Mouse (Mus musculus) G1E (cell line): ENCODE data around the gene Trpv4. TPM values are rescaled to one million over a fixed set of nuclear protein-coding genes. Genes with fewer than 3 reads are reported as not detected.

Experiments
- ATAC-seq: 2 replicates; pipeline ENCODE4 v1.8.0; 2016; ENCODE audit warnings: mild to moderate bottlenecking; ENCODE audit not compliant: insufficient number of reproducible peaks, poor library complexity, low FRiP score, severe bottlenecking; ENCODE audit errors: extremely low read depth
- DNase-seq: peaks from one replicate; pipeline ENCODE4 v3.0.0; 2012; ENCODE audit warnings: low spot score
- H3K27me3 ChIP-seq: 2 replicates; pipeline ENCODE4 v1.6.1; 2012; ENCODE audit warnings: mild to moderate bottlenecking, low read length, inconsistent platforms; ENCODE audit not compliant: insufficient read depth
- H3K36me3 ChIP-seq: replicated peaks from 2 replicates; pipeline ENCODE3; 2012; ENCODE audit warnings: mild to moderate bottlenecking, inconsistent platforms
- H3K4me1 ChIP-seq: 2 replicates; pipeline ENCODE4 v1.6.1; 2012; ENCODE audit warnings: low read depth, low read length, inconsistent platforms, mixed read lengths; ENCODE audit not compliant: insufficient read depth
- H3K4me3 ChIP-seq: 2 replicates; pipeline ENCODE4 v1.5.1; 2012; ENCODE audit warnings: low read depth, mild to moderate bottlenecking, inconsistent platforms, low read length, moderate library complexity, mixed read lengths
- H3K9me3 ChIP-seq: replicated peaks from 2 replicates; pipeline ENCODE4 v1.6.1; 2012; ENCODE audit warnings: inconsistent platforms
- CTCF ChIP-seq: IDR thresholded peaks from 2 replicates; pipeline ENCODE4 v1.5.1; 2012; ENCODE audit warnings: low read depth, low read length, inconsistent platforms, mixed read lengths
- GATA1 ChIP-seq: IDR thresholded peaks from 2 replicates; pipeline ENCODE4 v1.6.1; 2012; ENCODE audit warnings: borderline replicate concordance, low read length, inconsistent platforms, mixed read lengths
- GATA2 ChIP-seq: IDR thresholded peaks from 2 replicates; pipeline ENCODE4 v1.6.1; 2012; ENCODE audit warnings: low read depth, low read length, inconsistent platforms, borderline replicate concordance
- POLR2AphosphoS5 ChIP-seq: IDR thresholded peaks from 2 replicates; pipeline ENCODE4 v1.6.1; 2012; ENCODE audit warnings: low read depth, low read length, inconsistent platforms; ENCODE audit not compliant: insufficient replicate concordance
- TAL1 ChIP-seq: conservative IDR thresholded peaks from 2 replicates; pipeline ENCODE4 v1.6.1; 2012; ENCODE audit warnings: low read depth, low read length, inconsistent platforms, mixed read lengths
- polyA plus RNA-seq: library from polyadenylated mRNA; stranded (reverse); fragments of >175 nt; gene quantifications from 2 replicates; pipeline ENCODE4 v1.2.3, GENCODE M21; 2012
- total RNA-seq, 2 experiments: library from RNA; stranded (forward) in 1 of 2; stranded (reverse) in 1 of 2; fragments of 200-1000 nt in 1 of 2; fragments of >200 nt in 1 of 2; fragmentation: Nextera tagmentation in 1 of 2; gene quantifications; 2 replicates each; pipeline ENCODE4 v1.2.3; 2014 to 2017

Gene Trpv4
- total and polyA plus RNA-seq, 3 experiments: 0.11 TPM; not detected in 2

DNA sequence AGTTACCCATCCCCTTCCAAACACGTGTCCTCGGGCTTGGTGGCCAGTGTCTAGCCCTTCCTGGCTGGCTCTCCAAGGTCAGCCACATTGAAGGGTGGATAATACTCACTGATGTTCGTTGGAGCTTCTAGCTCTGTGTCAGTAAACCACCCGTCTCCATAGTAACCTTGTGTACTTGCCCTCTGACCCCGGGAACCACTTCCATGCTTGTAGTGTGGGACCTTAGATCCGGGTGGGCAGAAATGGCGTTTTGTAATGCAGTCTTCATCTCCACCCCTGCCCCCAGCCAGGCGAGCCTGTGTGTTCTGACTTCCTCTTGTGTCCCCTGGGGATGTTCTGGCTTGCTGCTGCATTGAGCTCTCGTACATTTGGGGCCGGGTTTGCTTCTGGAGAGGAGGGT, 61.6 kb downstream of the Trpv4 start:
- Histone ChIP-seq H3K27me3 (peaks cover 41% of the 10 kb centered on the region), H3K36me3 (peaks cover 25% of the 10 kb centered on the region), H3K4me3 (no peak overlapping the region), H3K4me1 (peaks cover 30% of the 10 kb centered on the region), H3K9me3 (no peaks in the 10 kb centered on the region)
- DNase-seq (no peak), ATAC-seq (no peak)
- TF ChIP-seq TAL1 (no peak), GATA2 (no peak), POLR2AphosphoS5 (no peak), GATA1 (no peak), CTCF (no peak)

DNA sequence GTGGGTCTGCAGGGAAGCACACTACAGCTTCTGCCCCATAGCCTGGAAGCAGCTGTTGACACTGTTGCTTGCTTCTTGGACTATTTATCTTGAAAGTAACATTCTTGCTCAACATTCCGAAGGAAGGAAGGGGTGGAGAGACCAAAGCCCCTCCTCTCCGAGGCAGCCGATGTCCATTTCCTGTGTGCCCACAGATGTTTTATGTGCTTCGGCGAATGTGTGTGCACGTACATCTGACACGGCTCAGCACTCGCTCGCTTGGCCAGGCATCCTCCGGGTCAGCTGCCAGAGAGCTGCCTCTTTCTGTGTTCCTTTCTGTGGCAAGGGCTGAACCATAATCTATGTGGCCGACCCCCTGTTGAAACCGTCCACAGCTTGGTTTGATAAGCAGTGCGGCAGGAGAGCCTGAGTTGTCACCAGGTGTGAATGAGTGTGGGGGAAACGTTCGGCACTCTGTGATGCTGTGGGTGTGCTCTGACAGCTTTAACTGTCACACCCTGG, 63.4 kb downstream of the Trpv4 start:
- Histone ChIP-seq H3K27me3 (peaks cover 38% of the 10 kb centered on the region), H3K4me1 (peaks cover 48% of the 10 kb centered on the region), H3K36me3 (peaks cover 25% of the 10 kb centered on the region), H3K9me3 (no peaks in the 10 kb centered on the region), H3K4me3 (no peak overlapping the region)
- no peak for ATAC-seq
- no peak for TF ChIP-seq GATA2
- TF ChIP-seq TAL1: no peak
- no peak for TF ChIP-seq GATA1
- no peak for TF ChIP-seq CTCF
- no peak for TF ChIP-seq POLR2AphosphoS5
- DNase-seq: no peak

DNA sequence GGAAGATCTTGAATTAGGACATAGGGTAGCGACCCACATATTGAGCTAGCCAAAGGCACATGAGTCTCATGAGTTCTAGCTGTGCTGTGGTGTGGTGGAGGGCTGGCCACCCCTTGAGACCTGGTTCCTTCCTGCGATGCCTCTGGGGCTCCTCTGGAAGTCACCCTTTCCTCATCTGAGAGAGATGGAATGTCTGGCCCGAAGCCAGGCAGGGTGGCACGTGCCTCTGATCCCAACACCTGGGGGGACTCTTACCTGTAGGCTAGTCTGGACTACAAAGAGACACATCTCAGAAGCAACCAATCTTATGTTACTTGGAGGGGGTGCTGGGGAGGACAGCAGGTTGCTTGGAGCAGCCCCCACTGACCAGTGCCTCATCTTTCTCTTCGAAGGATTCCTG, 64.3 kb downstream of the Trpv4 start:
- Histone ChIP-seq H3K27me3 (peaks cover 34% of the 10 kb centered on the region), H3K4me3 (no peak overlapping the region), H3K36me3 (peaks cover 25% of the 10 kb centered on the region), H3K4me1 (peaks cover 57% of the 10 kb centered on the region), H3K9me3 (no peaks in the 10 kb centered on the region)
- DNase-seq (no peak), ATAC-seq (no peak)
- TF ChIP-seq TAL1: no peak
- TF ChIP-seq GATA1: no peak
- no peak for TF ChIP-seq POLR2AphosphoS5
- TF ChIP-seq CTCF: no peak
- TF ChIP-seq GATA2: no peak

GRCm38 (mm10) chr5:114593161-114593821, 64.9 kb downstream of the Trpv4 start:
- Histone ChIP-seq H3K36me3 (peaks cover 31% of the 10 kb centered on the region), H3K9me3 (no peaks in the 10 kb centered on the region), H3K27me3 (peaks cover 38% of the 10 kb centered on the region), H3K4me1 (peaks cover 63% of the 10 kb centered on the region), H3K4me3 (no peak overlapping the region)
- TF ChIP-seq GATA2: no peak
- no peak for TF ChIP-seq CTCF
- no peak for TF ChIP-seq GATA1
- TF ChIP-seq POLR2AphosphoS5: no peak
- TF ChIP-seq TAL1: no peak
- ATAC-seq: no peak
- DNase-seq: no peak

GRCm38 (mm10) chr5:114592463-114593160, 65.6 kb downstream of the Trpv4 start:
- Histone ChIP-seq H3K4me1 (peaks cover 70% of the 10 kb centered on the region), H3K36me3 (peaks cover 35% of the 10 kb centered on the region), H3K27me3 (peaks cover 37% of the 10 kb centered on the region), H3K9me3 (no peaks in the 10 kb centered on the region), H3K4me3 (peak overlapping the region; percentile 59; the same call in 1 of the 2 replicates)
- DNase-seq (no peak), ATAC-seq (no peak)
- TF ChIP-seq CTCF: no peak
- TF ChIP-seq TAL1: no peak
- TF ChIP-seq POLR2AphosphoS5: no peak
- TF ChIP-seq GATA1: no peak
- no peak for TF ChIP-seq GATA2

GRCm38 (mm10) chr5:114591151-114591561, 67.1 kb downstream of the Trpv4 start:
- Histone ChIP-seq H3K9me3 (no peaks in the 10 kb centered on the region), H3K36me3 (peaks cover 31% of the 10 kb centered on the region), H3K4me3 (peak overlapping the region; percentile 59; the same call in 1 of the 2 replicates), H3K4me1 (peaks cover 60% of the 10 kb centered on the region), H3K27me3 (peaks cover 28% of the 10 kb centered on the region)
- TF ChIP-seq CTCF (no peak), TAL1 (peak; percentile 96)
- DNase-seq: peak; percentile 88
- ATAC-seq: peak; percentile 87
